Mouse (Mus musculus): ENCODE results near the gene Acp6. TPM values are rescaled to one million over a fixed set of nuclear protein-coding genes. Genes with fewer than 3 reads are reported as not detected.

Acp6 gene
- polyA plus RNA-seq, 1 experiment, result 27.8 TPM

- no peak for TF ChIP-seq CTCF (IDR thresholded peaks at IDR 0.05; ENCODE audit: insufficient read depth, low read length)
- no peak for TF ChIP-seq POLR2A (IDR thresholded peaks at IDR 0.05; ENCODE audit: borderline replicate concordance, extremely low read depth, low read depth, low read length)
- Histone ChIP-seq H3K4me3 (replicated peaks; ENCODE audit: extremely low read depth, low read depth, low read length) (no peak overlapping the region), H3K4me1 (ENCODE audit: control insufficient read depth, insufficient read depth, low read length) (no peaks in the 10 kb centered on the region)
- DNase-seq, result no peak
- WGBS, result 79% methylated on average over 6 of the region's 6 CpGs
Observed at GRCm38 (mm10) chr3:97178885-97179284, 20.3 kb downstream of the Acp6 start.

DNA sequence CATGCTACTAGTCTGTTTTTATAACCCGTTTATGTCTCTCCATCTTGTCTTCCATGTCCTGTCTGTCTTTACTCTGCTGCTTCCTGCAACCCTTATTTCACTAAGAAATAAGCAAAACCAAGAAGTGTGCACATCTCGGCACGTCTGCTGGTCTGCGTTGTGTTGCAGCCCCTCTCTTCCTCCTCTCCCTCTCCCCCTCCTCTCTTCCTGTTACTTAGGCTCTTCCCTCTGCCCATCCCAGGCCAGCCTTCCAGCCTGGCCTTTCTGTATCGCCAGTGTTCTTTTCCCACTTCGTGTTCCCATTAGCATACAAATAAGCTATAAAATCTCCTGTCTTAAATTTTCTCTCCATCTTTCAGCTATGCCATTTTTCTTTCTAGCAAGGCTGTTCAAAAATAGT, 21.9 kb downstream of the Acp6 start:
- TF ChIP-seq POLR2A (IDR thresholded peaks at IDR 0.05; ENCODE audit: borderline replicate concordance, extremely low read depth, low read depth, low read length), result no peak
- TF ChIP-seq CTCF (IDR thresholded peaks at IDR 0.05; ENCODE audit: insufficient read depth, low read length), result no peak
- no peak for DNase-seq
- no peaks in the 10 kb centered on the region for H3K4me1 ChIP-seq (ENCODE audit: control insufficient read depth, insufficient read depth, low read length)
- H3K4me3 ChIP-seq (replicated peaks; ENCODE audit: extremely low read depth, low read depth, low read length), result no peak overlapping the region
- WGBS, result 33% methylated on average over 6 of the region's 6 CpGs

- Histone ChIP-seq H3K4me3 (replicated peaks; ENCODE audit: extremely low read depth, low read depth, low read length) (no peak overlapping the region), H3K4me1 (ENCODE audit: control insufficient read depth, insufficient read depth, low read length) (no peaks in the 10 kb centered on the region)
- no peak for DNase-seq
- WGBS, result 47% methylated on average over 3 of the region's 3 CpGs
- TF ChIP-seq POLR2A (IDR thresholded peaks at IDR 0.05; ENCODE audit: borderline replicate concordance, extremely low read depth, low read depth, low read length) (no peak), CTCF (IDR thresholded peaks at IDR 0.05; ENCODE audit: insufficient read depth, low read length) (peak; percentile 39)
Observed at GRCm38 (mm10) chr3:97183810-97184209, 25.2 kb downstream of the Acp6 start.

- peak; percentile 49 for DNase-seq
Observed at GRCm38 (mm10) chr3:97185098-97185860, 26.7 kb downstream of the Acp6 start.

DNA sequence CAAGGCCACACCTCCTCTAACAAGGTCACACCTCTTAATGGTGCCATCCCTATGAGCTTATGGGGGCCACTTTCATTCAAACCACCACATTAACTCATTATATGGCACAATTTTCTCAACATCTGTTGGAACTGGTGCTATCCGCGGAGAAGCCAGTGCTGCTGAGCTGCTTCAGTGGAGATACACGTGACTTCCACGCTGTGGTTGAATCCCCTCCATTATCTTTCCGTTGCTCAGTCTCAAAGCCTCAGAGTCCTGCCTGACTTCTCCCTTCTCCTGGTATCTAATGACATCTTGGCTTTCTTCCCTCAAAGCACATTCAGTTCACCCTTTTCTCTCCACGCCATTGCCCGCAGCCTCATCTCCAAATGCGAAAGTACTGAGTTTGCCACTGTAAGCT, 38.0 kb downstream of the Acp6 start:
- no peak for DNase-seq
- H3K4me3 ChIP-seq (replicated peaks; ENCODE audit: extremely low read depth, low read depth, low read length), result no peak overlapping the region
- TF ChIP-seq CTCF (IDR thresholded peaks at IDR 0.05; ENCODE audit: insufficient read depth, low read length) (no peak), POLR2A (IDR thresholded peaks at IDR 0.05; ENCODE audit: borderline replicate concordance, extremely low read depth, low read depth, low read length) (no peak)
- H3K4me1 ChIP-seq (ENCODE audit: control insufficient read depth, insufficient read depth, low read length), result no peaks in the 10 kb centered on the region
- 92% methylated on average over 8 of the region's 8 CpGs for WGBS

More at GRCm38 (mm10) chr3:97185098-97185860, 26.7 kb downstream of the Acp6 start:
- WGBS, result 34% methylated on average over 10 of the region's 10 CpGs
- no peaks in the 10 kb centered on the region; the same call in 1 of the 2 replicates for H3K4me1 ChIP-seq (ENCODE audit: control insufficient read depth, insufficient read depth, low read length)
- no peak overlapping the region for H3K4me3 ChIP-seq (replicated peaks; ENCODE audit: extremely low read depth, low read depth, low read length)
- TF ChIP-seq POLR2A (IDR thresholded peaks at IDR 0.05; ENCODE audit: borderline replicate concordance, extremely low read depth, low read depth, low read length), result no peak
- TF ChIP-seq CTCF (IDR thresholded peaks at IDR 0.05; ENCODE audit: insufficient read depth, low read length), result peak; percentile 95

DNA sequence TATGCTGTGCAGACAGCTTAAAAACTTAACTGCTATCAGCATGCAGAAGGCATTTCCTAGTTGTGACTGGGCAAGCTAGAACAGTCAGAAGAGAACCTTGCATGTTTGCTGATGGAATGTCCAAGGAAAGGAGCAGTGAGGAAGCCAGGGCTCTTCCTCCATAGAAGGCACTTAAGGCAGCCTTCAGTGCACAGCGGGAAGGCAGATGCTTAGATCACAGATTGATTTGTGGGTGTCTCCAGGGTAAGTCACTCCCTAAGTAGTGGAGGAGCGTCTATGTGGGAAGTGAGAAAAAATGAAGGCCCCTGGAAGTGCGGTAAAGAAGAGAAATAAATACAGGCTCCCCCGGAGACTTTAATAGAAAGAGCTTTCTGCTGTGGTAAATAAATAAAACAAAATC, 40.7 kb downstream of the Acp6 start:
- H3K4me3 ChIP-seq (replicated peaks; ENCODE audit: extremely low read depth, low read depth, low read length), result no peak overlapping the region
- 41% methylated on average over 4 of the region's 4 CpGs for WGBS
- no peak for DNase-seq
- no peaks in the 10 kb centered on the region for H3K4me1 ChIP-seq (ENCODE audit: control insufficient read depth, insufficient read depth, low read length)
- no peak for TF ChIP-seq POLR2A (IDR thresholded peaks at IDR 0.05; ENCODE audit: borderline replicate concordance, extremely low read depth, low read depth, low read length)
- no peak for TF ChIP-seq CTCF (IDR thresholded peaks at IDR 0.05; ENCODE audit: insufficient read depth, low read length)

- Histone ChIP-seq H3K4me1 (ENCODE audit: control insufficient read depth, insufficient read depth, low read length) (no peaks in the 10 kb centered on the region), H3K4me3 (replicated peaks; ENCODE audit: extremely low read depth, low read depth, low read length) (no peak overlapping the region)
- WGBS, result 40% methylated on average over 5 of the region's 5 CpGs
- no peak for TF ChIP-seq POLR2A (IDR thresholded peaks at IDR 0.05; ENCODE audit: borderline replicate concordance, extremely low read depth, low read depth, low read length)
- TF ChIP-seq CTCF (IDR thresholded peaks at IDR 0.05; ENCODE audit: insufficient read depth, low read length), result peak; percentile 95
- DNase-seq, result peak; percentile 56
Observed at GRCm38 (mm10) chr3:97201943-97202342, 43.4 kb downstream of the Acp6 start.

- Histone ChIP-seq H3K4me3 (replicated peaks; ENCODE audit: extremely low read depth, low read depth, low read length) (no peak overlapping the region), H3K4me1 (ENCODE audit: control insufficient read depth, insufficient read depth, low read length) (no peaks in the 10 kb centered on the region)
- no peak for DNase-seq
- TF ChIP-seq POLR2A (IDR thresholded peaks at IDR 0.05; ENCODE audit: borderline replicate concordance, extremely low read depth, low read depth, low read length), result no peak
- TF ChIP-seq CTCF (IDR thresholded peaks at IDR 0.05; ENCODE audit: insufficient read depth, low read length), result no peak
- 47% methylated on average over 14 of the region's 14 CpGs for WGBS
Observed at GRCm38 (mm10) chr3:97203880-97204279, 45.3 kb downstream of the Acp6 start.

DNA sequence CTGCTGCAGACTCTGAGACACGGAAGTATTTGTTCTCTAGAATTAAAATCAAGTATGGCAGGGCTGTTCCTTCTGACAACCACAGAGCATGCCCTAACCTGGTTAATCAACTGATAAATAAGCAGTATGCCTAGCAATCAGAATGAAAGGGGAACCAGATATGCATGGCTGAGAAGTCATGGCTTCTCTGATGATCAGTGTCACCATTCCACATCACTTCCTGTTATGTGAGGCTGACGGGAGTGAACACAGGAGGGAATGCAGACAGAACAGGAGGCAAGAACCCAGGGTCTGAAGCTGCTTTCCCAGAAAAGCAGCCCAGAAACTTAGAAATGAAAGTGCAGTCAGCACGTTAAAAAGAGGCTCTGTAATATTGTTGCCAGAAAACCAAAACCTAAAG, 47.9 kb downstream of the Acp6 start:
- DNase-seq, result no peak
- no peak for TF ChIP-seq POLR2A (IDR thresholded peaks at IDR 0.05; ENCODE audit: borderline replicate concordance, extremely low read depth, low read depth, low read length)
- TF ChIP-seq CTCF (IDR thresholded peaks at IDR 0.05; ENCODE audit: insufficient read depth, low read length), result no peak
- Histone ChIP-seq H3K4me1 (ENCODE audit: control insufficient read depth, insufficient read depth, low read length) (0 out of 2 replicates have a peak, but pooled peaks cover 1% of the 10 kb centered on the region), H3K4me3 (replicated peaks; ENCODE audit: extremely low read depth, low read depth, low read length) (no peak overlapping the region)
- WGBS, result 57% methylated on average over 3 of the region's 3 CpGs

DNA sequence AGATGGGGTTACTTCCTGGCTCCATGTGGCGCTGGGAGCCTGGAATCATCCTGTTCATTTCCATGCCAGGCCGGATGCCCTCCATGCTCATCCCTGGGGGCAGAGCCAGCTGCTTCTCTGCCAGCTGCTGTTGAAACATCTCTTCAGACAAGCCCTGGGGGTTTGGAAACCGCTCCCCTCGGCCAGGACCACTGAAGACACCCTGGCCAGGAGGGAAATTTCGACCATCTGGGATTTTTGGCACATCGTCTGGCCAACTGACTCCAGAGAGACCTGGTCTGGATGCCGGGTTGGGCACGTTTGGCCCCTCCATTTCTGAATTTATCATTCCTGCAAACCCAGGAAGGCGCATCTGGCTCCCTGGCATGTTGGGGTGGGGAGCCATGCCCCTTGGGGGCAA, 50.8 kb downstream of the Acp6 start:
- H3K4me1 ChIP-seq (ENCODE audit: control insufficient read depth, insufficient read depth, low read length), result 0 out of 2 replicates have a peak, but pooled peaks cover 2% of the 10 kb centered on the region
- WGBS, result 81% methylated on average over 9 of the region's 9 CpGs
- no peak for TF ChIP-seq POLR2A (IDR thresholded peaks at IDR 0.05; ENCODE audit: borderline replicate concordance, extremely low read depth, low read depth, low read length)
- no peak for TF ChIP-seq CTCF (IDR thresholded peaks at IDR 0.05; ENCODE audit: insufficient read depth, low read length)
- no peak overlapping the region for H3K4me3 ChIP-seq (replicated peaks; ENCODE audit: extremely low read depth, low read depth, low read length)
- DNase-seq, result no peak

All from lung, adult 2 months (tissue).